Mouse (Mus musculus) left cerebral cortex, postnatal 36 days (tissue): ENCODE measurements around the gene Mbd3. TPM values are rescaled to one million over a fixed set of nuclear protein-coding genes. Genes with fewer than 3 reads are reported as not detected.

Experiments used
- DNase-seq, 2 experiments: peaks; one replicate each; pipeline ENCODE4 v3.0.0; 2021 to 2022; ENCODE audit warnings: low spot score in 2 of 2, mixed read lengths in 1 of 2
- intact Hi-C: fragments of 180-260 bp; cut with DNase I; formaldehyde crosslinking; loops from one replicate; pipeline ENCODE4 v1.15.1; 2025
- total RNA-seq, 2 experiments: library from RNA; stranded (reverse); gene quantifications; 2 replicates each; pipeline ENCODE4 v1.2.3; 2021

The Mbd3 gene
- total RNA-seq, 2 experiments from 2014 or later: 147 to 150 TPM

GRCm38 (mm10) chr10:80382641-80383365 lies 16.5 kb downstream of the Mbd3 start:
- intact Hi-C loops: no loop called here
- no peak for DNase-seq

GRCm38 (mm10) chr10:80377716-80378115 lies 21.6 kb downstream of the Mbd3 start:
- DNase-seq: no peak
- intact Hi-C loops: loop anchor here (2.0 kb wide), 1 partner anchor 55 kb away; the partner anchor contains the start of gene Tcf3

GRCm38 (mm10) chr10:80376160-80376559 lies 23.2 kb downstream of the Mbd3 start:
- peak; percentile 81 to 86 for DNase-seq
- intact Hi-C loops: loop anchor here (2.0 kb wide), 1 partner anchor 57 kb away; the partner anchor contains the start of gene Tcf3

- DNase-seq: peak in 1 of 2 experiments; percentile 57
- intact Hi-C loops: loop anchor here (2.0 kb wide), 1 partner anchor 33 kb away; no protein-coding TSS in a partner anchor
Observed at GRCm38 (mm10) chr10:80374063-80374462, 25.3 kb downstream of the Mbd3 start.

GRCm38 (mm10) chr10:80372706-80373105 lies 26.6 kb downstream of the Mbd3 start:
- intact Hi-C loops: no loop called here
- DNase-seq: peak; percentile 39 to 57

GRCm38 (mm10) chr10:80371983-80372382 lies 27.4 kb downstream of the Mbd3 start:
- intact Hi-C loops: no loop called here
- no peak for DNase-seq

GRCm38 (mm10) chr10:80371411-80371966 lies 27.9 kb downstream of the Mbd3 start:
- intact Hi-C loops: no loop called here
- peak in 1 of 2 experiments; percentile 46 for DNase-seq

GRCm38 (mm10) chr10:80369995-80370747 lies 29.2 kb downstream of the Mbd3 start:
- DNase-seq: no peak
- intact Hi-C loops: no loop called here

- intact Hi-C loops: no loop called here
- DNase-seq: no peak
Observed at GRCm38 (mm10) chr10:80368392-80368791, 31.0 kb downstream of the Mbd3 start.

GRCm38 (mm10) chr10:80367954-80368353 lies 31.4 kb downstream of the Mbd3 start:
- DNase-seq: no peak
- intact Hi-C loops: no loop called here

GRCm38 (mm10) chr10:80365736-80366135 lies 33.6 kb downstream of the Mbd3 start:
- no peak for DNase-seq
- intact Hi-C loops: no loop called here

GRCm38 (mm10) chr10:80363734-80364133 lies 35.6 kb downstream of the Mbd3 start:
- no peak for DNase-seq
- intact Hi-C loops: no loop called here

GRCm38 (mm10) chr10:80357994-80358639 lies 41.2 kb downstream of the Mbd3 start:
- no peak for DNase-seq
- intact Hi-C loops: no loop called here

GRCm38 (mm10) chr10:80357336-80357735 lies 42.0 kb downstream of the Mbd3 start:
- intact Hi-C loops: no loop called here
- peak in 1 of 2 experiments; percentile 42 for DNase-seq

GRCm38 (mm10) chr10:80356737-80357136 lies 42.6 kb downstream of the Mbd3 start:
- DNase-seq: no peak
- intact Hi-C loops: no loop called here

- DNase-seq: peak in 1 of 2 experiments; percentile 57
- intact Hi-C loops: no loop called here
Observed at GRCm38 (mm10) chr10:80356001-80356682, 43.2 kb downstream of the Mbd3 start, which contains the start of gene Plk5. Gene Plk5 (plus strand): TSS chr10:80356459.

- intact Hi-C loops: no loop called here
- no peak for DNase-seq
Observed at GRCm38 (mm10) chr10:80355431-80355830, 43.9 kb downstream of the Mbd3 start.

GRCm38 (mm10) chr10:80352727-80353126 lies 46.6 kb downstream of the Mbd3 start:
- no peak for DNase-seq
- intact Hi-C loops: no loop called here

- intact Hi-C loops: no loop called here
- DNase-seq: no peak
Observed at GRCm38 (mm10) chr10:80351896-80352295, 47.5 kb downstream of the Mbd3 start.
